Mouse (Mus musculus) forebrain, embryonic 16.5 days (tissue): ENCODE data around the gene Socs4. TPM values are rescaled to one million over a fixed set of nuclear protein-coding genes. Genes with fewer than 3 reads are reported as not detected.

Source experiments
- ATAC-seq: fragments of 200-750 bp; cut with Nextera tagmentation; 2 replicates; pipeline ENCODE4 v1.8.0; 2017; ENCODE audit warnings: mild to moderate bottlenecking, moderate library complexity
- H3K27ac ChIP-seq: fragments of 300-500 bp; sonication (generic); 2 replicates; pipeline ENCODE4 v1.5.1; 2014; ENCODE audit warnings: low read length, control low read depth
- H3K27me3 ChIP-seq: fragments of 300-500 bp; sonication (generic); replicated peaks from 2 replicates; pipeline ENCODE4 v1.6.1; 2014; ENCODE audit warnings: low read length; ENCODE audit not compliant: control insufficient read depth, insufficient read depth
- H3K36me3 ChIP-seq: fragments of 300-500 bp; sonication (generic); 2 replicates; pipeline ENCODE4 v1.6.1; 2014; ENCODE audit not compliant: control insufficient read depth, insufficient read depth
- H3K4me1 ChIP-seq: fragments of 300-500 bp; sonication (generic); replicated peaks from 2 replicates; pipeline ENCODE4 v1.6.1; 2014; ENCODE audit warnings: low read length; ENCODE audit not compliant: control insufficient read depth, insufficient read depth
- H3K4me2 ChIP-seq: fragments of 300-500 bp; sonication (generic); 2 replicates; pipeline ENCODE4 v1.6.1; 2014; ENCODE audit warnings: mild to moderate bottlenecking, low read length, control low read depth
- H3K4me3 ChIP-seq: fragments of 300-500 bp; sonication (generic); replicated peaks from 2 replicates; pipeline ENCODE4 v1.5.1; 2014; ENCODE audit warnings: mild to moderate bottlenecking, low read length, control low read depth
- H3K9ac ChIP-seq: fragments of 300-500 bp; sonication (generic); replicated peaks from 2 replicates; pipeline ENCODE4 v1.6.1; 2014; ENCODE audit warnings: low read depth, low read length, control low read depth
- H3K9me3 ChIP-seq: fragments of 300-500 bp; sonication (generic); 2 replicates; pipeline ENCODE4 v1.6.1; 2016; ENCODE audit warnings: low read length; ENCODE audit not compliant: control insufficient read depth
- WGBS: fragments of 180-500 bp; shearing (Covaris S2); extraction: QIAGEN DNeasy Blood & Tissue Kit; methylation state at CpG from one replicate; pipeline ENCODE4 v1.1.7; 2014; 5-methylcytosine and 5-hydroxymethylcytosine counted together
- polyA plus RNA-seq: library from polyadenylated mRNA; unstranded; fragments of >200 nt; fragmentation: Nextera tagmentation; extraction: Ambion mirVana; gene quantifications from 2 replicates; pipeline ENCODE4 v1.2.1, GENCODE M21; 2015

The Socs4 gene
- polyA plus RNA-seq, 1 experiment from 2014 or later = 2.6 TPM

GRCm38 (mm10) chr14:47281535-47281934 is 4.8 kb downstream of the Socs4 start:
- WGBS = 89% methylated on average over 4 of the region's 4 CpGs
- no peak overlapping the region for H3K9ac ChIP-seq
- no peaks in the 10 kb centered on the region for H3K27me3 ChIP-seq
- no peak overlapping the region for H3K4me3 ChIP-seq
- H3K4me2 ChIP-seq = no peak overlapping the region
- no peak for ATAC-seq
- no peak overlapping the region for H3K27ac ChIP-seq
- H3K9me3 ChIP-seq = no peaks in the 10 kb centered on the region
- H3K4me1 ChIP-seq = peaks cover 2% of the 10 kb centered on the region
- no peaks in the 10 kb centered on the region for H3K36me3 ChIP-seq

- H3K27ac ChIP-seq = no peak overlapping the region
- no peaks in the 10 kb centered on the region for H3K27me3 ChIP-seq
- no peak overlapping the region for H3K9ac ChIP-seq
- WGBS = 93% methylated on average over 7 of the region's 7 CpGs
- H3K4me1 ChIP-seq = no peaks in the 10 kb centered on the region
- H3K36me3 ChIP-seq = no peaks in the 10 kb centered on the region
- no peak overlapping the region for H3K4me3 ChIP-seq
- ATAC-seq = no peak
- no peak overlapping the region for H3K4me2 ChIP-seq
- H3K9me3 ChIP-seq = no peaks in the 10 kb centered on the region
Observed at GRCm38 (mm10) chr14:47283568-47283967, 6.8 kb downstream of the Socs4 start.

- WGBS = 91% methylated on average over 2 of the region's 2 CpGs
Observed at GRCm38 (mm10) chr14:47285271-47285670, 8.5 kb downstream of the Socs4 start.

GRCm38 (mm10) chr14:47286215-47286614 is 9.5 kb downstream of the Socs4 start:
- no peaks in the 10 kb centered on the region for H3K4me1 ChIP-seq
- no peak overlapping the region for H3K27ac ChIP-seq
- peaks cover 5% of the 10 kb centered on the region; the same call in 1 of the 2 replicates for H3K36me3 ChIP-seq
- WGBS = 90% methylated on average over 1 of the region's 1 CpGs
- no peak overlapping the region for H3K4me3 ChIP-seq
- no peak overlapping the region for H3K9ac ChIP-seq
- H3K4me2 ChIP-seq = no peak overlapping the region
- H3K9me3 ChIP-seq = no peaks in the 10 kb centered on the region
- ATAC-seq = no peak
- no peaks in the 10 kb centered on the region for H3K27me3 ChIP-seq

More at GRCm38 (mm10) chr14:47285271-47285670, 8.5 kb downstream of the Socs4 start:
- Histone ChIP-seq H3K27me3 (no peaks in the 10 kb centered on the region), H3K9me3 (no peaks in the 10 kb centered on the region), H3K27ac (no peak overlapping the region), H3K4me3 (no peak overlapping the region), H3K9ac (no peak overlapping the region), H3K36me3 (peaks cover 4% of the 10 kb centered on the region; the same call in 1 of the 2 replicates), H3K4me1 (no peaks in the 10 kb centered on the region), H3K4me2 (no peak overlapping the region)
- no peak for ATAC-seq

- no peak overlapping the region for H3K27ac ChIP-seq
- H3K27me3 ChIP-seq = no peaks in the 10 kb centered on the region
- 97% methylated on average over 5 of the region's 5 CpGs for WGBS
Observed at GRCm38 (mm10) chr14:47287021-47287420, 10.3 kb downstream of the Socs4 start.

GRCm38 (mm10) chr14:47291772-47292171 is 15.0 kb downstream of the Socs4 start:
- Histone ChIP-seq H3K4me2 (no peak overlapping the region), H3K9me3 (no peaks in the 10 kb centered on the region), H3K27ac (no peak overlapping the region), H3K4me1 (no peaks in the 10 kb centered on the region), H3K4me3 (no peak overlapping the region), H3K27me3 (no peaks in the 10 kb centered on the region), H3K9ac (no peak overlapping the region), H3K36me3 (peaks cover 5% of the 10 kb centered on the region; the same call in 1 of the 2 replicates)
- no peak for ATAC-seq
- WGBS = 87% methylated on average over 1 of the region's 1 CpGs

More at GRCm38 (mm10) chr14:47287021-47287420, 10.3 kb downstream of the Socs4 start:
- H3K4me1 ChIP-seq = no peaks in the 10 kb centered on the region
- no peak overlapping the region for H3K9ac ChIP-seq
- H3K4me2 ChIP-seq = no peak overlapping the region
- no peaks in the 10 kb centered on the region for H3K9me3 ChIP-seq
- H3K4me3 ChIP-seq = no peak overlapping the region
- peaks cover 5% of the 10 kb centered on the region; the same call in 1 of the 2 replicates for H3K36me3 ChIP-seq
- no peak for ATAC-seq

GRCm38 (mm10) chr14:47294136-47294535 is 17.4 kb downstream of the Socs4 start:
- Histone ChIP-seq H3K4me3 (no peak overlapping the region), H3K27ac (no peak overlapping the region), H3K9ac (no peak overlapping the region), H3K9me3 (no peaks in the 10 kb centered on the region), H3K4me1 (peaks cover 5% of the 10 kb centered on the region), H3K4me2 (no peak overlapping the region), H3K27me3 (no peaks in the 10 kb centered on the region), H3K36me3 (peaks cover 5% of the 10 kb centered on the region; the same call in 1 of the 2 replicates)
- no peak for ATAC-seq
- 53% methylated on average over 4 of the region's 4 CpGs for WGBS

GRCm38 (mm10) chr14:47296232-47296631 is 19.5 kb downstream of the Socs4 start:
- ATAC-seq = no peak
- H3K27ac ChIP-seq = no peak overlapping the region
- 77% methylated on average over 2 of the region's 2 CpGs for WGBS
- no peak overlapping the region for H3K4me2 ChIP-seq
- H3K9ac ChIP-seq = no peak overlapping the region
- no peaks in the 10 kb centered on the region for H3K36me3 ChIP-seq
- H3K9me3 ChIP-seq = no peaks in the 10 kb centered on the region
- H3K4me3 ChIP-seq = no peak overlapping the region
- H3K27me3 ChIP-seq = no peaks in the 10 kb centered on the region
- peaks cover 16% of the 10 kb centered on the region for H3K4me1 ChIP-seq

GRCm38 (mm10) chr14:47297785-47298407 is 21.2 kb downstream of the Socs4 start, which contains the start of gene Mapk1ip1l:
Gene Mapk1ip1l (plus strand): TSS chr14:47298266.
- no peaks in the 10 kb centered on the region for H3K27me3 ChIP-seq
- peak within 1 kb of the TSS; percentile 90 for H3K27ac ChIP-seq
- H3K4me1 ChIP-seq = peaks cover 16% of the 10 kb centered on the region
- no peaks in the 10 kb centered on the region for H3K9me3 ChIP-seq
- H3K4me2 ChIP-seq = peak within 1 kb of the TSS; percentile 86
- H3K36me3 ChIP-seq = no peaks in the 10 kb centered on the region
- WGBS = under 1% methylated on average over 34 of the region's 34 CpGs
- H3K4me3 ChIP-seq = peak within 1 kb of the TSS; percentile 72
- H3K9ac ChIP-seq = peak within 1 kb of the TSS; percentile 77
- ATAC-seq = peak; percentile 90
